Mouse (Mus musculus) midbrain, embryonic 11.5 days (tissue): Measurements from ENCODE around the gene Maged2. TPM values are rescaled to one million over a fixed set of nuclear protein-coding genes. Genes with fewer than 3 reads are reported as not detected.
"Not testable (repeated sequence)": the region's sequence is repeated elsewhere in the genome, so short reads cannot be mapped to it uniquely, and the experiment has no call there.

Experiments
- ATAC-seq: fragments of 200-750 bp; cut with Nextera tagmentation; 2 replicates; pipeline ENCODE4 v1.8.0; 2017; ENCODE audit warnings: moderate TSS enrichment, moderate library complexity; ENCODE audit not compliant: low FRiP score
- DNase-seq: peaks from one replicate; pipeline ENCODE4 v3.0.0; 2015; ENCODE audit warnings: low spot score; ENCODE audit errors: missing footprints
- H3K27ac ChIP-seq: fragments of 300-500 bp; sonication (generic); 2 replicates; pipeline ENCODE4 v1.5.1; 2014; ENCODE audit warnings: low read depth, low read length
- H3K27me3 ChIP-seq: fragments of 300-500 bp; sonication (generic); 2 replicates; pipeline ENCODE4 v1.6.1; 2014; ENCODE audit warnings: mild to moderate bottlenecking, low read length, moderate library complexity, mixed read lengths; ENCODE audit not compliant: control insufficient read depth, insufficient read depth
- H3K36me3 ChIP-seq: fragments of 300-500 bp; sonication (generic); 2 replicates; pipeline ENCODE4 v1.6.1; 2014; ENCODE audit warnings: mild to moderate bottlenecking, low read length, moderate library complexity, mixed read lengths; ENCODE audit not compliant: control insufficient read depth, insufficient read depth
- H3K4me1 ChIP-seq: fragments of 300-500 bp; sonication (generic); 2 replicates; pipeline ENCODE4 v1.6.1; 2014; ENCODE audit warnings: low read length; ENCODE audit not compliant: control insufficient read depth, insufficient read depth
- H3K4me2 ChIP-seq: fragments of 300-500 bp; sonication (generic); 2 replicates; pipeline ENCODE4 v1.6.1; 2014; ENCODE audit warnings: mild to moderate bottlenecking, moderate library complexity
- H3K4me3 ChIP-seq: fragments of 300-500 bp; sonication (generic); 2 replicates; pipeline ENCODE4 v1.5.1; 2014; ENCODE audit warnings: low read depth, low read length
- H3K9ac ChIP-seq: fragments of 300-500 bp; sonication (generic); 2 replicates; pipeline ENCODE4 v1.6.1; 2014; ENCODE audit warnings: low read length
- H3K9me3 ChIP-seq: fragments of 300-500 bp; sonication (generic); 2 replicates; pipeline ENCODE4 v1.6.1; 2016; ENCODE audit warnings: low read length; ENCODE audit not compliant: control insufficient read depth
- WGBS: fragments of 180-500 bp; shearing (Covaris S2); extraction: QIAGEN DNeasy Blood & Tissue Kit; methylation state at CpG from one replicate; pipeline ENCODE4 v1.1.7; 2014; 5-methylcytosine and 5-hydroxymethylcytosine counted together
- polyA plus RNA-seq: library from polyadenylated mRNA; unstranded; fragments of >200 nt; fragmentation: Nextera tagmentation; extraction: Ambion mirVana; gene quantifications from 2 replicates; pipeline ENCODE4 v1.2.1, GENCODE M21; 2014

Maged2 gene
- polyA plus RNA-seq, 1 experiment from 2014 or later = 302 TPM

DNA sequence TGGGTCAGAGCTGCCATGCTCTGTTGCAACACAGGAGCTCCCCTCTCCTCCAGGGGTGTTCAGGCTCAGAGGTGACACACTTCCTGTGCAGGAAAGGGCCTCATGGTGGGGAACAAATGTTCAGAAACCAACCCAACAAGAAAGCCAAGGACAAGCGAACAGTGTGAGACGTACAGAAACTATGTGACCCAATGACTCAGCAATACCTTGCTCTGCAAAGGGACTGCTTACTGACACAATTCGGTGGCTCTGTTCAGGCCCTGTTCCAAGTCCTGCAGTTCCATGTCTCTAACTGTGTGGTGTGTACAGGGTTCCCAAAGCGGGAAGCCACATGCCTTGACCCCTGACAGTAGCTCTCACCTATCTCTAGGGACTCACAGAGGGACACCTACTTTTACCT lies 13.2 kb downstream of the Maged2 start:
- H3K4me3 ChIP-seq, DNase-seq, H3K4me2 ChIP-seq, H3K4me1 ChIP-seq, H3K27ac ChIP-seq, H3K36me3 ChIP-seq, ATAC-seq, H3K9ac ChIP-seq, H3K9me3 ChIP-seq, H3K27me3 ChIP-seq: not testable (repeated sequence)
- WGBS = 71% methylated on average over 1 of the region's 4 CpGs

DNA sequence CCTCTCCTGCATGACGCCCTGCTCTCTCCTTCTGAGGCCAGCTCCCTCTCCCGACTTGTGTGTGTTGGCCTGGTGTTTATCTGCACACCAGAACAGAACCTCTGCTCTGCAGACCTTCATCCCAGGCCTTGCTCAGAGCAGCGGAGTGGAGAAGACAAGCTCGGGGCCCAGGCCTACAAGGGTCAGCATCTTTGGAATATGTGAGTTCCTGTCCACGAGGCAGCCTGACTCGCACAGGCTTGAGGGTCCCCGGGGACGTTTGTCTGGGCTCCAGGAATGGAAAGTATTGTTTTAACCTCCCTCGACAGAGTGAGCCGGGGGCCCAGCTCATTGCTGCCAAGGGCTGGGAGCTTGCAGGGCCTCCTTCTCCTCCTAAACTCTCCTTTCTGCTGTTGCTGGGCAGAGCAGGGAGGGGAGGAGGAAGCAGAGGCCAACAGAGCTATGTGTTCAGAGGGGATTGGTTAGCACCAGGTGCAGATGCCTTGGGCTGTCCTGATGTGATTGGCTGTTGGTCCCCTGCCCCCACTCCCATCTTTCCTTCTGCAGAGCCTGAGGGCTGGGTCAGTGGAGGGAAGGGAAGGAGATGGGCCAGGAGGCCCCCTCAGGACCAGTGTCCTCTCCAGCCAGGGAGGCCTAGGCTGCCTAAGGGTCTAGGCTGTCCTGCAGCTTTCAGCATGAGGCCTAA lies 15.5 kb downstream of the Maged2 start:
- 72% methylated on average over 3 of the region's 10 CpGs for WGBS
- H3K36me3 ChIP-seq = not testable (repeated sequence)

More for the DNA sequence above, 15.5 kb downstream of the Maged2 start:
- not testable (repeated sequence) for H3K9ac ChIP-seq, H3K4me1 ChIP-seq, H3K4me2 ChIP-seq, H3K27ac ChIP-seq, H3K27me3 ChIP-seq, H3K4me3 ChIP-seq, H3K9me3 ChIP-seq, DNase-seq
- ATAC-seq = peak; percentile 94

Other genes starting within 250 kb of the Maged2 start
- gene Pfkfb1, start 226.1 kb downstream of the Maged2 start, polyA plus RNA-seq = 6.4 and 6.6 TPM in 2 replicates
- 20.2 and 21.1 TPM in 2 replicates for gene Apex2, start 224.5 kb downstream of the Maged2 start, polyA plus RNA-seq
- 40.0 and 43.6 TPM in 2 replicates for gene Tro, start 156.8 kb downstream of the Maged2 start, polyA plus RNA-seq
- gene Gnl3l, start 203.0 kb upstream of the Maged2 start, polyA plus RNA-seq = 48.2 and 48.5 TPM in 2 replicates
- gene Fgd1, start 231.8 kb upstream of the Maged2 start, polyA plus RNA-seq = 7.6 and 8.6 TPM in 2 replicates